Mouse (Mus musculus): ENCODE results near the gene Vmn2r112. TPM values are rescaled to one million over a fixed set of nuclear protein-coding genes. Genes with fewer than 3 reads are reported as not detected.
"Not testable (repeated sequence)": the region's sequence is repeated elsewhere in the genome, so short reads cannot be mapped to it uniquely, and the experiment has no call there.

The Vmn2r112 gene
- total RNA-seq (2021) = not detected
- long read RNA-seq, experiment 1 = 0 reads
- long read RNA-seq, experiment 2 = 0 reads

DNA sequence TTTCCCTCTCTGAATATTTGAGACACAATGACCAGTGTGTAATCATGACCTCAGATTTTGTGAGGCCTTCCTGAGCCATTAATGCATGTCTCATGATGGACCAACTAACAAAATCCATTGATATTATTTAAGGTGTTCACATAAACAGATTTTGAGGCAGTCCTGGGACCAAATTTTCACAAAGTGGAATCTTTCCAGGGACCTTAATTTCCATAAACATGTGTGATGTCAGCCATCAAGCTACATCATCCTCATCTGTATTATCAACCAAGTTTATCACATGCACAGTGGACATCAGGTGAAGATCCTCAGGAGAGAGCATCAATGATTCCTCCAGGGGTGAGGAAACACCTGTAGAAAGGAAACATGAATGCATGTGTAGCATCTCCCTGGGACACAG lies at the start of gene Vmn2r112:
Gene Vmn2r112 (plus strand): TSS at position 301 of the 400 bp plus-strand sequence.
- DNase-seq (ENCODE audit: low spot score in 2 of 2) = not testable (repeated sequence)

DNA sequence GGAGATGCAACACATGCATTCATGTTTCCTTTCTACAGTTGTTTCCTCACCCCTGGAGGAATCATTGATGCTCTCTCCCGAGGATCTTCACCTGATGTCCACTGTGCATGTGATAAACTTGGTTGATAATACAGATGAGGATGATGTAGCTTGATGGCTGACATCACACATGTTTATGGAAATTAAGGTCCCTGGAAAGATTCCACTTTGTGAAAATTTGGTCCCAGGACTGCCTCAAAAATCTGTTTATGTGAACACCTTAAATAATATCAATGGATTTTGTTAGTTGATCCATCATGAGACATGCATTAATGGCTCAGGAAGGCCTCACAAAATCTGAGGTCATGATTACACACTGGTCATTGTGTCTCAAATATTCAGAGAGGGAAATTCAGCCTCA lies 27.4 kb upstream of the Vmn2r112 start, which contains the start of gene Vmn2r111:
Gene Vmn2r111 (minus strand): TSS at position 101 of the 400 bp plus-strand sequence.
- DNase-seq (ENCODE audit: low spot score in 2 of 2) = not testable (repeated sequence)

DNA sequence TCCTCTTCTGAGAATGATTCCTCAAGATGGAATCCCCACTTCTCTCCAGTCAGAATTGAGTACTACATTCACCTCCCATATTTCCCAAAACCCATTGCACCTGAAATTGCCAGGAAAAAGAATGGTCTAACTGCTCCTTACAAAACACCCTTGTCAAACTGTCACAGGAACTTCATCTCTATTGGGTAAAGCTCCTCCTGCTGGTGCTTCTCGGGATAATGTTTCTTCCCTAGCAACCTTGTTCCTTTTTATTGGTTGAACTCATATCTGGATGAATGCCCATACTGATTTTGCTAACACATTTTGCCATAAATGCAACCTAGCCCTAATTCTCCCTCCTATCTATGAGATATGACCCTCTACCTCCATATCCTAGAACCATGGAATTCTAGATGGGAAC lies 29.9 kb downstream of the Vmn2r112 start:
- DNase-seq (ENCODE audit: low spot score in 2 of 2) = no peak

Other genes with a start within 250 kb of the Vmn2r112 start
- gene Zfp944, start 239.6 kb upstream of the Vmn2r112 start, total RNA-seq (2021) = 1 to 10 TPM; 6.0 to 7.7 TPM
- 1 to 10 TPM; 7.0 to 8.2 TPM for gene Zfp758, start 239.5 kb upstream of the Vmn2r112 start, total RNA-seq (2021)
- 1 to 10 TPM; 6.0 to 8.3 TPM for gene Zfp946, start 176.7 kb upstream of the Vmn2r112 start, total RNA-seq (2021)
- gene Vmn2r111, start 27.5 kb upstream of the Vmn2r112 start, total RNA-seq (2021) = not detected